Mouse (Mus musculus): Measurements from ENCODE around the gene Wwp2. TPM values are rescaled to one million over a fixed set of nuclear protein-coding genes. Genes with fewer than 3 reads are reported as not detected.
A peak's percentile ranks its signal among the peaks of the same experiment; 100 is the strongest.

The Wwp2 gene
- polyA plus RNA-seq, 1 experiment from 2014 or later, result 41.6 TPM

DNA sequence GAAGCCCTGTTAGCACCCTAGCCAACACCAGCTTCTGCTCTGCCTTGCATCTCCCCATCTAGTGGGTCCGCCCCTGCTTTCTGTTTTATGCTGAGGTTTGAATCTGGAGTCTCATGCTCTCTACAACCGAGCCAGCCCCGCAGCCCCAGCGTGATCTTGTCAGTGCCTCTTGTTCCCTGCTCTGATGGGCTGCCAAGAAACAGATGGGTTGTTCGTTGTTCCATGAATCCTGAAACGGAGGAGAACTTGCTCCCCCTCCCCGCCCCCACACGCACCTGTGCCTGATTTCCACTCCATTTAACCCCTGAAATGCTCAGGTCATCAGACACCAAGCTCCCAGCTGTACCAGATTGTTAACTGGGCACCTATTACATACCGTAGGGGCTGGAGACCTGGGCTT is 36.7 kb upstream of the Wwp2 start:
- Histone ChIP-seq H3K9ac (ENCODE audit: low read depth, low read length) (no peak overlapping the region), H3K36me3 (ENCODE audit: control insufficient read depth, insufficient read depth, low read length) (no peaks in the 10 kb centered on the region), H3K4me3 (ENCODE audit: low read length) (no peak overlapping the region), H3K9me3 (ENCODE audit: control insufficient read depth, low read length) (no peaks in the 10 kb centered on the region), H3K4me1 (ENCODE audit: control insufficient read depth, insufficient read depth, low read length) (peaks cover 9% of the 10 kb centered on the region; the same call in 1 of the 2 replicates), H3K27ac (ENCODE audit: low read length) (no peak overlapping the region), H3K27me3 (replicated peaks; ENCODE audit: control insufficient read depth, insufficient read depth, low read length) (no peaks in the 10 kb centered on the region), H3K4me2 (ENCODE audit: low read depth, low read length) (no peak overlapping the region)
- ATAC-seq, result no peak
- 44% methylated on average over 9 of the region's 9 CpGs for WGBS

DNA sequence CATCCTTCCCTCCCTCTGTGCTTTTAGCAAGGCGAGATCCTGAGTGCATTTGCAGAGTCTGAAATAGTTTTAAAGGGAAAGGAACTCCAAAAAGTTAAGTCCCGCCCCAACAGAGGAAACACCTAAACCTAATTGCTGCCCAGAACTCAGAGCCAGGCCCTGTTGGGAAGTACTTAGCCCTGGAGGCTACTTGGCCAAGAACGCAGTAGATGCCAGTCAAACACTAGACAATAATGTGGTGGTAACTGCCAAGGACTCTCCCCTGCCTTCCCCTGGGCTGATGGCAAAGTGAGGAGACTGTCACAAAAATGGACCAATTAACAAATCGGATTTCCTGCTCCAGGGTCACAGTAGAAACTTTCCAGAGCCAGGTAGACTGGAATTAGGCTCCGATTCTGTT is 34.3 kb upstream of the Wwp2 start:
- Histone ChIP-seq H3K4me2 (ENCODE audit: low read depth, low read length) (no peak overlapping the region), H3K4me1 (ENCODE audit: control insufficient read depth, insufficient read depth, low read length) (peaks cover 9% of the 10 kb centered on the region), H3K27ac (ENCODE audit: low read length) (no peak overlapping the region), H3K27me3 (replicated peaks; ENCODE audit: control insufficient read depth, insufficient read depth, low read length) (no peaks in the 10 kb centered on the region), H3K4me3 (ENCODE audit: low read length) (no peak overlapping the region), H3K9ac (ENCODE audit: low read depth, low read length) (no peak overlapping the region), H3K36me3 (ENCODE audit: control insufficient read depth, insufficient read depth, low read length) (no peaks in the 10 kb centered on the region), H3K9me3 (ENCODE audit: control insufficient read depth, low read length) (no peaks in the 10 kb centered on the region)
- WGBS, result 78% methylated on average over 5 of the region's 5 CpGs
- no peak for ATAC-seq

DNA sequence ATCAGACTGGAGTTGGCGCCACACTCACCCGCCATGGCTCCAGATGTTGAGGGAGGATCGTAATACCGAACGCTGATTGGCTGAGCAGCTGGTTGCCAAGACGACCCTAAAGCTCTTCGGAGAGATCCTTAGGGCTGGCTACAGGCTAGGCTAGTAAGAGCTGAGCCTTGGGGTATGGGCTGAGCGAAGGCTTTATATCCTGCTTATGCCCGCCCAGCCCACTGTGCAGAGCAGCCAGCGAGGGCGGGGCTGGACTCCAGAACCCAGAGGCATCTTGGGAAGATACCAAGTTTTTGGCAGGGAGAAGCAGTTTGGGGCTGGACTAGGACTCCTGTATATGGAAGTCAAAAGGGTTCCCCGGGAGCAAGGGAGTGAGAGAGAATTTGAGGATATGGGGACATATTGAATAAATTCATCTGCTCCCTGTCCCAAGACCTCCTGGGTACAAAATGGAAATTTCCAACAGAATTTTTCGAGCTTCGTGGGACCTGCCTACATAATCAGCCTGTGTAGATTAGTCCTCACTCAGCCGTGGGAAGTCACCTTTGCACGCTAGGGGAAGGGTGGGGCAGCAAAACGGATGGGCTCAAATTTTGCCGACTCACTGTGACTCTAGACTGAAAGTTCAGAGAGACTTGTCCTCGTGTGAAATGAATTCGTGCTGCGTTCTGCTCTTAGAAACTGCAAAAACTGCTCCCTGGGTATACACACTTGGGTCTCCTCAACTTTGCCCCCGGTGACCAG is 33.0 kb upstream of the Wwp2 start, which contains the start of gene Nqo1:
Gene Nqo1, minus strand, starts transcription at position 169 of the 744 bp plus-strand sequence.
- Histone ChIP-seq H3K27me3 (replicated peaks; ENCODE audit: control insufficient read depth, insufficient read depth, low read length) (no peaks in the 10 kb centered on the region), H3K4me3 (ENCODE audit: low read length) (peak within 1 kb of the TSS; percentile 41), H3K9ac (ENCODE audit: low read depth, low read length) (peak within 1 kb of the TSS; percentile 46), H3K27ac (ENCODE audit: low read length) (peak within 1 kb of the TSS; percentile 59; the same call in 1 of the 2 replicates), H3K9me3 (ENCODE audit: control insufficient read depth, low read length) (no peaks in the 10 kb centered on the region), H3K4me1 (ENCODE audit: control insufficient read depth, insufficient read depth, low read length) (peaks cover 9% of the 10 kb centered on the region), H3K36me3 (ENCODE audit: control insufficient read depth, insufficient read depth, low read length) (no peaks in the 10 kb centered on the region), H3K4me2 (ENCODE audit: low read depth, low read length) (peak within 1 kb of the TSS; percentile 54)
- WGBS, result 15% methylated on average over 22 of the region's 22 CpGs
- ATAC-seq, result peak; percentile 95

DNA sequence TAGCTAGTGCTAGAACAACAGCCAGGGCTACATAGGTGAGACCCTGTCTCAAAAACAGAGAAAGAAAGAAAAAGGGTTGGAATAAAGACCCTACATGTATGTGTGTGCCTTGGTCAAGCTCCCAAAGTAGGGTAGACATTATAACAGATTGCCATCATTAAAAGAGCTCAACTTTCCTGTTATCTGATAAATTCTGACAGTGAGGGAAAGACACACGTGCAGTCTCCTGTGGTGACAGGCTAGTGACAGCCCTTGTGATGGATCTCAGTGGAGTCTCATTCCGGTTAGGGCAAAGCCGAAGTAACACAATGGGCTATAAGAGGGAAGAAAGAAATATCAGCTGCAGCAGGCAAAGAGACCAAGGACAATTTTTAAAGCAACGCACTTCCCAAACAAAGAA is 32.1 kb upstream of the Wwp2 start:
- H3K4me2 ChIP-seq (ENCODE audit: low read depth, low read length), result no peak overlapping the region
- H3K9ac ChIP-seq (ENCODE audit: low read depth, low read length), result no peak overlapping the region
- no peaks in the 10 kb centered on the region for H3K27me3 ChIP-seq (replicated peaks; ENCODE audit: control insufficient read depth, insufficient read depth, low read length)
- 77% methylated on average over 4 of the region's 4 CpGs for WGBS
- peaks cover 9% of the 10 kb centered on the region for H3K4me1 ChIP-seq (ENCODE audit: control insufficient read depth, insufficient read depth, low read length)
- H3K36me3 ChIP-seq (ENCODE audit: control insufficient read depth, insufficient read depth, low read length), result no peaks in the 10 kb centered on the region
- H3K4me3 ChIP-seq (ENCODE audit: low read length), result no peak overlapping the region
- H3K9me3 ChIP-seq (ENCODE audit: control insufficient read depth, low read length), result no peaks in the 10 kb centered on the region
- no peak for ATAC-seq
- no peak overlapping the region for H3K27ac ChIP-seq (ENCODE audit: low read length)

DNA sequence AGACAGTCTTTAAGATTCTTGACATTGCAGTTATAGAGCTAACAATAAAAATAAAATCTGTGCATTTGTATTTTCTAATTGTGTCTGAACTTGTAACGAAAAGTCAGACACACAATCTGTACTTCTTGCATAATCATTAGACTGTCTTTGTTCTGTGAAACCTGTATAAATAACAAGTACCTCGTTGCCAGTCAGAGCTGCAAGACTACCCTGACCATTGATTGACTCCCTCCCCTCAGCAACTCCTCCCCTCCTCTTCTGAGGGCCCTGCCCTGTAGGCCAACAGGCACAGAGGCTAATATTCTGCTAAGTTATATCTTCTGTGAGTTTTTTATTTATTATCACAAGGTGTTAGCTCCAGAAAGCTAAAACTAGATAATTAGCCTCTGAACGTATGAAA is 30.2 kb upstream of the Wwp2 start:
- H3K4me1 ChIP-seq (ENCODE audit: control insufficient read depth, insufficient read depth, low read length), result peaks cover 9% of the 10 kb centered on the region
- peaks cover 8% of the 10 kb centered on the region for H3K36me3 ChIP-seq (ENCODE audit: control insufficient read depth, insufficient read depth, low read length)
- WGBS, result 44% methylated on average over 3 of the region's 3 CpGs
- H3K9ac ChIP-seq (ENCODE audit: low read depth, low read length), result no peak overlapping the region
- no peak overlapping the region for H3K4me3 ChIP-seq (ENCODE audit: low read length)
- ATAC-seq, result peak; percentile 36; the same call in 1 of the 2 replicates
- H3K27me3 ChIP-seq (replicated peaks; ENCODE audit: control insufficient read depth, insufficient read depth, low read length), result no peaks in the 10 kb centered on the region
- 0 out of 2 replicates have a peak overlapping the region, but pooled peaks have one; percentile 12 for H3K27ac ChIP-seq (ENCODE audit: low read length)
- no peaks in the 10 kb centered on the region for H3K9me3 ChIP-seq (ENCODE audit: control insufficient read depth, low read length)
- no peak overlapping the region for H3K4me2 ChIP-seq (ENCODE audit: low read depth, low read length)

DNA sequence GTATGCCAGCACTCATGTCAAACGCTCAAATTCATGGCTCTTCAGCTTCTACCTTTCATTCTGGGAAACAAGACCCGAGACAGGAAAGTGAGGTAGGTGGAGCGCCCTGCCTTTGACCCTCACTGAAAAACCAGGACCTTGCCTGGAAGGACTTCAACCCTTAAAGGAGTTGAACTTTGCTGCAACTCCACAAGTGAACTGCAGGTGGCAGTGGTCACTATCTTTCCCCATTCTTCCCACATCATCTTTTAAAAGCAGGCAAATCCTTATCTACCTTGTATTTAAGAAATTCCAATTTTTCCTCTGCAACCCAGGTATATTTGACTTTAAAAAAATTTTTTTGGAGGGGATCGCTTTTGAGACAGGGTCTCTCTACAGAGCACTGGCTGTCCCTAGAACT is 24.8 kb upstream of the Wwp2 start:
- Histone ChIP-seq H3K36me3 (ENCODE audit: control insufficient read depth, insufficient read depth, low read length) (peaks cover 10% of the 10 kb centered on the region), H3K4me2 (ENCODE audit: low read depth, low read length) (no peak overlapping the region), H3K27me3 (replicated peaks; ENCODE audit: control insufficient read depth, insufficient read depth, low read length) (no peaks in the 10 kb centered on the region), H3K27ac (ENCODE audit: low read length) (no peak overlapping the region), H3K9ac (ENCODE audit: low read depth, low read length) (no peak overlapping the region), H3K9me3 (ENCODE audit: control insufficient read depth, low read length) (no peaks in the 10 kb centered on the region), H3K4me1 (ENCODE audit: control insufficient read depth, insufficient read depth, low read length) (no peaks in the 10 kb centered on the region), H3K4me3 (ENCODE audit: low read length) (no peak overlapping the region)
- ATAC-seq, result no peak
- 70% methylated on average over 4 of the region's 4 CpGs for WGBS

DNA sequence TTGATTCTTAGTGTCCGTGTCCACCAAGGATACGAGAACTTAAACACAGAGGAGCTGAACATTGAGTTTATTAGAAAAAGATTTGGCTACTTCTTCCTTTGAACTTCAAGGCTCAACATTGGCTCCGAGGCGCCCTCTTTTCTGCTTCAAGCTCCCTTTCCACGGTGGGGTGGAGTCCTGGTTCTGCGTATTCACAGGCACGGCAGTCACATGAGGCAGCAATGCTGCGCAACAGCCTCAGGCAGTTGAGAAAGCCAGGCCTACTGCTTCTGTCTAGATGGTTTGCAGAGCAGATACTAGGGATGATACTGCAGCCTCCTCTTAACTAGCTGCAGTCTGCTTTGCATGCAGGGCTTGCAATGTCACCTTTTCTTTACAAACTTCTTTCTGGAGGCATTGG is 23.6 kb upstream of the Wwp2 start:
- Histone ChIP-seq H3K4me2 (ENCODE audit: low read depth, low read length) (no peak overlapping the region), H3K27me3 (replicated peaks; ENCODE audit: control insufficient read depth, insufficient read depth, low read length) (no peaks in the 10 kb centered on the region), H3K4me3 (ENCODE audit: low read length) (no peak overlapping the region), H3K4me1 (ENCODE audit: control insufficient read depth, insufficient read depth, low read length) (no peaks in the 10 kb centered on the region), H3K9ac (ENCODE audit: low read depth, low read length) (no peak overlapping the region), H3K9me3 (ENCODE audit: control insufficient read depth, low read length) (no peaks in the 10 kb centered on the region), H3K27ac (ENCODE audit: low read length) (no peak overlapping the region), H3K36me3 (ENCODE audit: control insufficient read depth, insufficient read depth, low read length) (peaks cover 10% of the 10 kb centered on the region)
- no peak for ATAC-seq
- WGBS, result 90% methylated on average over 8 of the region's 8 CpGs

DNA sequence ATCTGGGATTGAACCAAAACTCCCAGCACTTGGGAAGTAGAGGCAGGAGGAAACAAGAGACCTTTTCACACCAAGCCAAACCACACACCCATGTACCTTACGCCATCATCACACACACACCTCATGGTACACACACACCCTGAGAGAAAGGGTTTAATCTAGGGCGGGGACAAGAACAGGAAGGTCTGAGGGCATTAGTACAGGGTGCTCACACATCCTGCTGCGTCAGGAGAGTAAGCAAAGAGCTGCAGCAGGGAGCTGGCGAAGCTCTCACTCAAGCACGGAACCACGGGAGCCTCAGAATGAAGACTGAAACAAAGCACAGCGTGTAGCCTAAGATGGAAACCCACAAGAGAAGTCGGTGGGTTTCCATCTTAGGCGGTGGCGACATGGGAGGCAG is 22.3 kb upstream of the Wwp2 start:
- ATAC-seq, result no peak
- Histone ChIP-seq H3K9me3 (ENCODE audit: control insufficient read depth, low read length) (no peaks in the 10 kb centered on the region), H3K4me3 (ENCODE audit: low read length) (no peak overlapping the region), H3K36me3 (ENCODE audit: control insufficient read depth, insufficient read depth, low read length) (peaks cover 10% of the 10 kb centered on the region), H3K27me3 (replicated peaks; ENCODE audit: control insufficient read depth, insufficient read depth, low read length) (no peaks in the 10 kb centered on the region), H3K4me1 (ENCODE audit: control insufficient read depth, insufficient read depth, low read length) (no peaks in the 10 kb centered on the region), H3K4me2 (ENCODE audit: low read depth, low read length) (no peak overlapping the region), H3K9ac (ENCODE audit: low read depth, low read length) (no peak overlapping the region), H3K27ac (ENCODE audit: low read length) (no peak overlapping the region)
- 87% methylated on average over 10 of the region's 10 CpGs for WGBS

DNA sequence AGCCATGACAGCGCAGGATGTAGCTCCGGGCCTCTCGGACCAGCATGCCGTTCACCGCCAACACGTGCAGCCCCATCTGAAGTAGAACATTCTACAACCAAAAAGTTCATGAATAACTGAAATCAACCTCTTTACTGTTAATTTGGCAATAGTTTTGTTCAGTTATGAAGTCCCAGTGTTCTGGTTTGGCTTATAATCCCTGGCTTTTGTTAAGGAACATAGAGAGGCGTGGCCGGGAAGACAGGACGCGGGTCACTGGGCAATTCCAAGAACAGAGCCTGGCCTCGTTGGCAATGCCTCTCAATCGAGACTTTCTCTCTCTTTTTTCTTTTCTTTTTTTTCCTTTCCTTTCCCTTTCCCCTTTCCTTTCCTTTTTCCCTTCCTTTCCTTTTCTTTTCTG is 19.2 kb upstream of the Wwp2 start:
- H3K36me3 ChIP-seq (ENCODE audit: control insufficient read depth, insufficient read depth, low read length), result peaks cover 4% of the 10 kb centered on the region; the same call in 1 of the 2 replicates
- WGBS, result 92% methylated on average over 12 of the region's 12 CpGs

More for the DNA sequence above, 19.2 kb upstream of the Wwp2 start:
- no peak overlapping the region for H3K27ac ChIP-seq (ENCODE audit: low read length)
- H3K4me2 ChIP-seq (ENCODE audit: low read depth, low read length), result no peak overlapping the region
- no peaks in the 10 kb centered on the region for H3K9me3 ChIP-seq (ENCODE audit: control insufficient read depth, low read length)
- H3K9ac ChIP-seq (ENCODE audit: low read depth, low read length), result no peak overlapping the region
- no peak for ATAC-seq
- no peaks in the 10 kb centered on the region for H3K27me3 ChIP-seq (replicated peaks; ENCODE audit: control insufficient read depth, insufficient read depth, low read length)
- H3K4me3 ChIP-seq (ENCODE audit: low read length), result no peak overlapping the region
- no peaks in the 10 kb centered on the region for H3K4me1 ChIP-seq (ENCODE audit: control insufficient read depth, insufficient read depth, low read length)

All from intestine, embryonic 16.5 days (tissue).